ENCODE assay signal across 24 mouse cellular contexts in the genomic region with DNA sequence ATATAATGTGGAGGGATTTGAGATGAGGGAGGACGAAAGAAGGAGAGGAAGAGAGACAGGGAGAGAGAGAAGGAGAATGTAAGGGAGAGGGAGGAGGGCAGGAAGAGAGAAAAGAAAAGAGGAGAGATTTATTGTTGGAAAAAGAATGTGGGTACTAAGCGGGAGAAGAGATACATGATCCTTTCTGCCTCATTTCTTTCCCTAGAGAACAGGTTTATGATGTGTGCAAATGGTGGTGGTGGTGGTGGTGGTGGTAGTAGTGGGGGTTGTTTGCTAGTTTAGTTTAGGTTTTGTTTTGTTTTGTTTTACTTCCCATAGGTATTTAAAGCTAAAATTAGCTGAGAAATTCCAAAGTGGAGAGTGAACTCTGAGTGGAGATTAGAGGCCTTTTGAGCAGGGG.
DNase-seq lines count a peak whose midpoint lies in the region; ATAC-seq and TF ChIP-seq lines count a peak whose summit lies in the region.
"Had no signal": no experiment of that assay in that cellular context is flagged by ENCODE, and none has a peak within 500 bp of the region (broad histone marks: within the 10 kb centered on the region; RNA-seq: fewer than 3 reads in every experiment).

No protein-coding gene starts in this region.

- no peaks in the 10 kb centered on the region for H3K9me3 ChIP-seq in kidney, embryonic 15.5 days (replicated peaks)
- H3K9me3 ChIP-seq in kidney, postnatal 0 days (replicated peaks; ENCODE audit: low read length) = no peaks in the 10 kb centered on the region
- H3K9me3 ChIP-seq: embryonic facial prominence, embryonic 10.5 days; embryonic facial prominence, embryonic 12.5 days; forebrain, embryonic 13.5 days; forebrain, embryonic 15.5 days; G1E had no signal

- peak; percentile 88 for ATAC-seq in kidney, embryonic 15.5 days (replicated peaks; ENCODE audit: low FRiP score)
- ATAC-seq in kidney, postnatal 0 days (replicated peaks; ENCODE audit: low FRiP score, low read depth) = peak; percentile 21; the same call in 1 of the 2 replicates
- ATAC-seq: activated CD4-positive, CD25-positive, alpha-beta regulatory T cell, adult 4 months; CD4-positive, CD25-positive, alpha-beta regulatory T cell, adult 4 months; forebrain, embryonic 13.5 days; forebrain, embryonic 15.5 days; Patski had no signal

- no peaks in the 10 kb centered on the region for H3K36me3 ChIP-seq in kidney, embryonic 15.5 days
- H3K36me3 ChIP-seq in kidney, postnatal 0 days (ENCODE audit: insufficient read depth, low read length) = no peaks in the 10 kb centered on the region
- H3K36me3 ChIP-seq: embryonic facial prominence, embryonic 10.5 days; embryonic facial prominence, embryonic 12.5 days; forebrain, embryonic 15.5 days; G1E had no signal

- no peaks in the 10 kb centered on the region for H3K27me3 ChIP-seq in kidney, embryonic 15.5 days
- no peaks in the 10 kb centered on the region for H3K27me3 ChIP-seq in kidney, postnatal 0 days (ENCODE audit: insufficient read depth, low read length)
- H3K27me3 ChIP-seq: CH12.LX; embryonic facial prominence, embryonic 12.5 days; forebrain, embryonic 13.5 days; forebrain, embryonic 15.5 days had no signal

- DNase-seq in gastrocnemius, adult 2 months = no peak
- DNase-seq in gastrocnemius, postnatal 10 days = no peak
- no peak for DNase-seq in kidney, postnatal 36 days
- peak; percentile 76 for DNase-seq in kidney, postnatal 0 days (ENCODE audit: low spot score)
- no peak for DNase-seq in kidney, postnatal 25 days
- DNase-seq: adrenal gland, adult 8-10 months; adrenal gland, postnatal 14 days; adrenal gland, postnatal 36 days; B cell, adult 2 months; cerebellum, adult 11-12 months; cerebellum, adult 2 months; cerebellum, adult 9-10 months; cerebellum, postnatal 10 days; cerebellum, postnatal 25 days had no signal

- intact Hi-C loops in gastrocnemius, adult 2 months (cut with DNase I) = no loop called here

- WGBS in kidney, embryonic 15.5 days = 23% methylated on average over 2 of the region's 2 CpGs
- 33% methylated on average over 2 of the region's 2 CpGs for WGBS in kidney, postnatal 0 days

- H3K4me1 ChIP-seq in kidney, embryonic 15.5 days = peaks cover 3% of the 10 kb centered on the region; the same call in 1 of the 2 replicates
- H3K4me1 ChIP-seq in kidney, postnatal 0 days (replicated peaks; ENCODE audit: insufficient read depth, low read length) = no peaks in the 10 kb centered on the region
- H3K4me1 ChIP-seq: embryonic facial prominence, embryonic 12.5 days; forebrain, embryonic 13.5 days had no signal

- peak overlapping the region; percentile 8; the same call in 1 of the 2 replicates for H3K27ac ChIP-seq in gastrocnemius, adult 2 months
- no peak overlapping the region for H3K27ac ChIP-seq in kidney, embryonic 15.5 days
- H3K27ac ChIP-seq in kidney, postnatal 0 days = no peak overlapping the region
- H3K27ac ChIP-seq: embryonic facial prominence, embryonic 10.5 days; embryonic facial prominence, embryonic 12.5 days; forebrain, embryonic 13.5 days; forebrain, embryonic 15.5 days had no signal

- H3K9ac ChIP-seq in kidney, embryonic 15.5 days = no peak overlapping the region
- H3K9ac ChIP-seq in kidney, postnatal 0 days (ENCODE audit: low read depth, low read length) = no peak overlapping the region
- H3K9ac ChIP-seq: embryonic facial prominence, embryonic 12.5 days; forebrain, embryonic 13.5 days; forebrain, embryonic 15.5 days had no signal

- TF ChIP-seq CTCF in gastrocnemius, adult 2 months (IDR thresholded peaks at IDR 0.05) = no peak
- TF ChIP-seq CTCF in kidney, postnatal 0 days (IDR thresholded peaks at IDR 0.05; ENCODE audit: low read depth) = no peak

- H3K4me3 ChIP-seq in gastrocnemius, adult 2 months = no peak overlapping the region
- H3K4me3 ChIP-seq in kidney, embryonic 15.5 days (replicated peaks) = no peak overlapping the region
- no peak overlapping the region for H3K4me3 ChIP-seq in kidney, postnatal 0 days (replicated peaks; ENCODE audit: low read depth, low read length)
- H3K4me3 ChIP-seq: embryonic facial prominence, embryonic 10.5 days; embryonic facial prominence, embryonic 12.5 days; forebrain, embryonic 13.5 days; forebrain, embryonic 15.5 days had no signal

- no peak overlapping the region for H3K4me2 ChIP-seq in kidney, embryonic 15.5 days
- no peak overlapping the region for H3K4me2 ChIP-seq in kidney, postnatal 0 days (ENCODE audit: low read length)
- H3K4me2 ChIP-seq: embryonic facial prominence, embryonic 12.5 days; forebrain, embryonic 13.5 days; forebrain, embryonic 15.5 days had no signal
